Mouse (Mus musculus) midbrain, postnatal 0 days (tissue): Measurements from ENCODE around the gene Kif13a. TPM values are rescaled to one million over a fixed set of nuclear protein-coding genes. Genes with fewer than 3 reads are reported as not detected.
A peak's percentile ranks its signal among the peaks of the same experiment; 100 is the strongest.

Source experiments
- ATAC-seq: fragments of 200-750 bp; cut with Nextera tagmentation; 2 replicates; pipeline ENCODE4 v1.8.0; 2017; ENCODE audit warnings: moderate number of reproducible peaks, mild to moderate bottlenecking, moderate TSS enrichment, moderate library complexity; ENCODE audit not compliant: low FRiP score
- DNase-seq: peaks from one replicate; pipeline ENCODE4 v3.0.0-alpha.2; 2015; ENCODE audit warnings: low spot score
- H3K27ac ChIP-seq: fragments of 300-500 bp; sonication (generic); 2 replicates; pipeline ENCODE4 v1.5.1; 2014; ENCODE audit warnings: low read depth, mild to moderate bottlenecking, low read length, mixed read lengths
- H3K27me3 ChIP-seq: fragments of 300-500 bp; sonication (generic); 2 replicates; pipeline ENCODE4 v1.6.1; 2014; ENCODE audit warnings: low read length, control low read depth, mixed read lengths; ENCODE audit not compliant: insufficient read depth
- H3K36me3 ChIP-seq: fragments of 300-500 bp; sonication (generic); 2 replicates; pipeline ENCODE4 v1.6.1; 2014; ENCODE audit warnings: low read length, control low read depth, mixed read lengths; ENCODE audit not compliant: insufficient read depth
- H3K4me1 ChIP-seq: fragments of 300-500 bp; sonication (generic); 2 replicates; pipeline ENCODE4 v1.6.1; 2014; ENCODE audit warnings: mild to moderate bottlenecking, control low read depth, antibody characterized with exemption, low read length, mixed read lengths; ENCODE audit not compliant: insufficient read depth
- H3K4me2 ChIP-seq: fragments of 300-500 bp; sonication (generic); 2 replicates; pipeline ENCODE4 v1.6.1; 2014; ENCODE audit warnings: low read depth, mild to moderate bottlenecking, low read length, mixed read lengths; ENCODE audit not compliant: poor library complexity, severe bottlenecking
- H3K4me3 ChIP-seq: fragments of 300-500 bp; sonication (generic); 2 replicates; pipeline ENCODE4 v1.5.1; 2014; ENCODE audit warnings: low read depth, mild to moderate bottlenecking, low read length, moderate library complexity
- H3K9ac ChIP-seq: fragments of 300-500 bp; sonication (generic); replicated peaks from 2 replicates; pipeline ENCODE4 v1.6.1; 2014; ENCODE audit warnings: mild to moderate bottlenecking, low read length, moderate library complexity, mixed read lengths; ENCODE audit not compliant: poor library complexity, severe bottlenecking
- H3K9me3 ChIP-seq: fragments of 300-500 bp; sonication (generic); 2 replicates; pipeline ENCODE4 v1.6.1; 2016; ENCODE audit warnings: low read length, control low read depth
- CTCF ChIP-seq: IDR thresholded peaks from 2 replicates; pipeline ENCODE4 v1.5.1; 2016; ENCODE audit warnings: antibody characterized with exemption, mild to moderate bottlenecking
- WGBS: fragments of 180-500 bp; shearing (Covaris S2); extraction: QIAGEN DNeasy Blood & Tissue Kit; methylation state at CpG from one replicate; pipeline ENCODE4 v1.1.7; 2014; 5-methylcytosine and 5-hydroxymethylcytosine counted together
- polyA plus RNA-seq: library from polyadenylated mRNA; unstranded; fragments of >200 nt; fragmentation: Nextera tagmentation; extraction: Ambion mirVana; gene quantifications from 2 replicates; pipeline ENCODE4 v1.2.1, GENCODE M21; 2015
- total RNA-seq: library from RNA; depleted of rRNA; stranded (reverse); fragments of >200 nt; gene quantifications from 2 replicates; pipeline ENCODE4 v1.2.3, GENCODE M21; 2014

Gene Kif13a
- total and polyA plus RNA-seq, 2 experiments from 2014 or later = 10.1 to 31.7 TPM

DNA sequence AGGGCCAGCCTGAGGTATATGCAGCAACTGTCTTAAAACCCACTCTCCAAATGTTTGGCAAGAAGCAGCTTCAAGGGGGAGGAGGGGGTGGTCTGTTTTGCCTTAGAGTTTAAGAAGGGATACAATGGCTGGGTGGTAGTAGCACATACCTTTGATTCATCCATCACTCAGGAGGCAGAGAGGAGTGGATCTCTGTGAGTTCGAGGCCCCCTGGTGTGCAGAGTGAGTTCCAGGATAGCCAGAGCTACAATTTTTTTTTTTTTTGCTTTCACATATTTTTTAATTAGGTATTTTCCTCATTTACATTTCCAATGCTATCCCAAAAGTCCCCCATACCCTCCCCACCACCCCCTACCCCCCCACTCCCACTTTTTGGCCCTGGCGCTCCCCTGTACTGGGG, 39.0 kb upstream of the Kif13a start:
- DNase-seq (no peak), ATAC-seq (no peak)
- Histone ChIP-seq H3K36me3 (no peaks in the 10 kb centered on the region), H3K9ac (no peak overlapping the region), H3K27me3 (no peaks in the 10 kb centered on the region), H3K4me3 (no peak overlapping the region), H3K9me3 (no peaks in the 10 kb centered on the region), H3K4me1 (no peaks in the 10 kb centered on the region), H3K4me2 (no peak overlapping the region), H3K27ac (no peak overlapping the region)
- WGBS = 93% methylated on average over 2 of the region's 2 CpGs
- peak; percentile 10; the same call in 1 of the 2 replicates for TF ChIP-seq CTCF

DNA sequence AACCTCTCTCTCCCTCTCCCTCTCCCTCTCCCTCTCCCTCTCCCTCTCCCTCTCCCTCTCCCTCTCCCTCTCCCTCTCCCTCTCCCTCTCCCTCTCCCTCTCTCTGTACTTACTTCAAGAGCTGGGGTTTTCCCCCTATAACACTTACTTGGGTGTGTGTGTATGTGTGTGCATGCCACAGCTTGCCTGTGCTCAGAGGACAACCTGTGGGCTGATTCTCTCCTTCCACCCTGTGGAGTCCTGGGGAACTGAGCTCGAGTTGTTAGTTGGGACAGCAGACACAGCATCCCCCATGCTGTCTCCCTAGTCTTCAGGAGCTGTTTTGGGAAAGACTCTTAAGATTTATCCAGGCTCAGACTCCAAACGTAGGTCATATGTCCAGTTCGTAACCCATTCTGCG, 37.6 kb upstream of the Kif13a start:
- Histone ChIP-seq H3K4me3 (no peak overlapping the region), H3K9me3 (no peaks in the 10 kb centered on the region), H3K36me3 (no peaks in the 10 kb centered on the region), H3K27ac (no peak overlapping the region), H3K4me2 (no peak overlapping the region), H3K9ac (no peak overlapping the region), H3K4me1 (no peaks in the 10 kb centered on the region), H3K27me3 (no peaks in the 10 kb centered on the region)
- ATAC-seq = no peak
- no peak for DNase-seq
- WGBS = 67% methylated on average over 4 of the region's 4 CpGs
- TF ChIP-seq CTCF = no peak

DNA sequence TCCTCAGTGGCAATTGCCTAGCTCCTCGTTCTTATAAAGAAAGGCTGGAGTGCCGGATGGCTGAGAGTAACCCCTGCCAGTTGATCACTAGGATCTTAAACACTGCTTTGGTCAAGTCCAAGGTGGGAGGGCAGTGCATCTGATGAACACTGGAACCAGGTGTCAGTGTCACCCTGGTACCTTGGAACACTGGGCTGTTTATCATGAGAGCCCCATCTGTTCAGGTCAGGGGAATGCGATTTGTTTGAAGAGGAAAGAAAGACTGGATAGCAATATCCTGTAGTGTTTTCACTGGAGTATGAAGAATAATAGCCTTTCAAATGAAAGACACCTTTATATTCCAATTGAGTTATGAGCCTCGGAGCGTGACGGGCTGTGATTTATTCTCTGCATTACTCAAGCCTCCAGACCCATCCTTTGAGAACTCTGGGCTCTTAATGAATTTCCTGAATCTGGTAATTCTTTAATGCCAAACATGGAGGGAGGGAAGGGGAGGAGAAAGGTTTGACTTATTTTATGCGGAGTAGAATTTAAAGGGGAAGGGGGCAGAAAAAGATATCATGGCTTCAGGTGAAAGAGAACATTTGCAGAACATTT, 31.3 kb upstream of the Kif13a start:
- DNase-seq (peak; percentile 41), ATAC-seq (no peak)

DNA sequence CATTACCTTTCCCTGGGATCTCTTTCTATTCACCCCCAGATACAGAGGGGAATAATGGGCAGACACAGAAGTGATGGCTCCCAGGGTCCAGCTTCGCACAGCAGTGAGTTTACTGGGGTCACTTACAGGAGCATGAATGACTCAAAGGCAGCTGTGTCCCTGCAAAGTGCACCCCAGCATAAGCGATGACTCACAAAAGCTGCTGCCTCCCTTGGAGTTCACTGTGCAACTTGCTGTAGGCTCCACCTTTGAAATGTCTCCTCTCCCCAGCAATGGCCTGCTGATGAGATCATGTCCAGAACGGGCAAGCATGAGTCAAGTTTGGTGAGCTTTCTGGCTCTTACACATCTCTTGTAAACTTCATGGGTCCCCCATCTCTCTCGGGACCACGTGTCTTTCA, 29.5 kb upstream of the Kif13a start:
- Histone ChIP-seq H3K4me2 (no peak overlapping the region), H3K4me1 (no peaks in the 10 kb centered on the region), H3K4me3 (no peak overlapping the region), H3K9me3 (no peaks in the 10 kb centered on the region), H3K9ac (no peak overlapping the region), H3K36me3 (no peaks in the 10 kb centered on the region), H3K27ac (no peak overlapping the region), H3K27me3 (no peaks in the 10 kb centered on the region)
- 95% methylated on average over 5 of the region's 5 CpGs for WGBS
- no peak for DNase-seq
- no peak for ATAC-seq
- TF ChIP-seq CTCF = no peak

More for the DNA sequence above, 31.3 kb upstream of the Kif13a start:
- no peaks in the 10 kb centered on the region for H3K36me3 ChIP-seq
- H3K4me1 ChIP-seq = no peaks in the 10 kb centered on the region
- 53% methylated on average over 7 of the region's 7 CpGs for WGBS
- no peak overlapping the region for H3K9ac ChIP-seq
- H3K27me3 ChIP-seq = no peaks in the 10 kb centered on the region
- no peak overlapping the region for H3K27ac ChIP-seq
- H3K9me3 ChIP-seq = no peaks in the 10 kb centered on the region
- no peak for TF ChIP-seq CTCF
- no peak overlapping the region for H3K4me2 ChIP-seq
- no peak overlapping the region for H3K4me3 ChIP-seq

DNA sequence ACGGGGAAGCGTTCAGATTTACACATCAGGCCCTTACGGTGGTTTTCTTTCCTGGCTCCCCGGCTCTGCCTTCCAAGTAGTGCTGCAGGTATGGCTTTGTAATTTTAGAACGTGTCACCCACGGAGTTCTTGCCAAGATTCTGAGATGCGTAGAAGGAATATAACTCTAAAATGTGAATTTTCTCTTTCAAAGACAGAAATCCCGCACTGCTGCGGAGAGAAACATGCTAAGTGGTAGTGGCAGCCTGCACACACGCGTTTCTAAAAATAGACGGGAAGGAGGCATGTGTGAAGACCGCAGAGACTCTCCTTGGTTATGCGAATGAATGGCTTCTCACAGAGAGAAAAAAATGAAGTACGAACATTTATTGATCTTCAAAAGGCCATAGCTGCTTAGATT, 21.5 kb upstream of the Kif13a start:
- Histone ChIP-seq H3K27me3 (no peaks in the 10 kb centered on the region), H3K9me3 (no peaks in the 10 kb centered on the region), H3K27ac (peak overlapping the region; percentile 26), H3K4me2 (no peak overlapping the region), H3K36me3 (no peaks in the 10 kb centered on the region), H3K4me1 (no peaks in the 10 kb centered on the region), H3K9ac (no peak overlapping the region), H3K4me3 (no peak overlapping the region)
- peak; percentile 28 for DNase-seq
- WGBS = 64% methylated on average over 15 of the region's 15 CpGs
- ATAC-seq = no peak
- no peak for TF ChIP-seq CTCF

DNA sequence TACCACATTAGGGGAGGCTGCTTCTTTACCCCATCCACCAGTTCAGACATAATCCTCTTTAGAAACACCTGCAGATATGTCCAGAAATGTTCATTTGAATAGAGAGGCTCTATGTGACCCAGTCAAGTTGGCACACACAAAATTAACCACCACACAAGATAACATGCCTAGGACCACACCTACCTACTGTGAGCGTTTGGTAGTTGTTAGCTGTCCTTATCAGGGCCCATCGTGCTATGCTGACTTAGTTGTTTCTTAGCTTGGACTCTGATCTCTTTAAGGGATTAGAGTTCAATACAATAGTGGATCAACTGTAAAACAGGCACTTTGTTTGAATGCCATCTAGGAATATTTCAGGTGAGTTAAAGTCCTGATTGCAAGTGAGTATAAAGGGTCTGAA, 20.1 kb upstream of the Kif13a start:
- ATAC-seq (no peak), DNase-seq (no peak)
- H3K4me3 ChIP-seq = no peak overlapping the region
- H3K36me3 ChIP-seq = no peaks in the 10 kb centered on the region
- TF ChIP-seq CTCF = no peak
- no peaks in the 10 kb centered on the region for H3K27me3 ChIP-seq
- WGBS = 89% methylated on average over 2 of the region's 2 CpGs
- H3K9me3 ChIP-seq = no peaks in the 10 kb centered on the region
- H3K4me1 ChIP-seq = no peaks in the 10 kb centered on the region
- H3K9ac ChIP-seq = no peak overlapping the region
- H3K27ac ChIP-seq = no peak overlapping the region
- no peak overlapping the region for H3K4me2 ChIP-seq
